Mouse (Mus musculus) neural tube, embryonic 12.5 days (tissue): ENCODE results near the gene Vwf. TPM values are rescaled to one million over a fixed set of nuclear protein-coding genes. Genes with fewer than 3 reads are reported as not detected.

Experiments
- ATAC-seq: fragments of 200-750 bp; cut with Nextera tagmentation; 2 replicates; pipeline ENCODE4 v1.8.0; 2017; ENCODE audit warnings: low read depth, mild to moderate bottlenecking, moderate TSS enrichment, moderate library complexity; ENCODE audit not compliant: low FRiP score
- H3K27ac ChIP-seq: fragments of 300-500 bp; sonication (generic); 2 replicates; pipeline ENCODE4 v1.5.1; 2016
- H3K27me3 ChIP-seq: fragments of 300-500 bp; sonication (generic); replicated peaks from 2 replicates; pipeline ENCODE4 v1.6.1; 2016; ENCODE audit warnings: mild to moderate bottlenecking
- H3K36me3 ChIP-seq: fragments of 300-500 bp; sonication (generic); 2 replicates; pipeline ENCODE4 v1.6.1; 2016; ENCODE audit warnings: mild to moderate bottlenecking
- H3K4me1 ChIP-seq: fragments of 300-500 bp; sonication (generic); 2 replicates; pipeline ENCODE4 v1.6.1; 2016
- H3K4me2 ChIP-seq: fragments of 300-500 bp; sonication (generic); replicated peaks from 2 replicates; pipeline ENCODE4 v1.6.1; 2016; ENCODE audit warnings: mild to moderate bottlenecking
- H3K4me3 ChIP-seq: fragments of 300-500 bp; sonication (generic); 2 replicates; pipeline ENCODE4 v1.5.1; 2016
- H3K9ac ChIP-seq: fragments of 300-500 bp; sonication (generic); 2 replicates; pipeline ENCODE4 v1.6.1; 2016; ENCODE audit warnings: mild to moderate bottlenecking
- H3K9me3 ChIP-seq: fragments of 300-500 bp; sonication (generic); 2 replicates; pipeline ENCODE4 v1.6.1; 2016; ENCODE audit warnings: mild to moderate bottlenecking
- WGBS: fragments of 180-500 bp; shearing (Covaris S2); methylation state at CpG from one replicate; pipeline ENCODE4 v1.1.7; 2016; 5-methylcytosine and 5-hydroxymethylcytosine counted together
- polyA plus RNA-seq: library from polyadenylated mRNA; unstranded; fragments of >200 nt; fragmentation: Nextera tagmentation; extraction: Ambion mirVana; gene quantifications from 2 replicates; pipeline ENCODE4 v1.2.1, GENCODE M21; 2016

Gene Vwf
- 10.1 and 12.3 TPM in 2 replicates for polyA plus RNA-seq

DNA sequence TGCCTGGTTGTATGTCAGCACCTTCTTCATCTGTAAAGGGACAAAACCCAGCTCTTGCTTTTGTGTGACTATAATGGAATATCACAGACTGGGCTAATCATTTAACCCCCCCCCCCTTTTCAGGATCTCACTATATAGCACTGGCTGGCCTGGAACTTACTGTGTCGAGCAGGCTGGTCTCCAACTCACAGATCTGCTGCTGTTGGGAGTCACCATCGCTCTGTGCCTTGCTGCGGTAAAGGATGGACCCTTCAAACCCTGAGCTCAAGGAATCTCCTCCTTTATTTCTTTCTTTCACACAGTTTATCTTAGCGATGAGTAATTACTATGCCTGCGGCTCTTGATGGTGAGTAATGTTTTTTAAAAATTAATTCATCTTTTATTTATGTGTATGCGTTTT, at the start of gene Vwf:
Gene Vwf, plus strand, starts transcription at position 301 of the 400 bp plus-strand sequence.
- no peak for ATAC-seq
- WGBS = 89% methylated on average over 6 of the region's 6 CpGs
- H3K4me3 ChIP-seq = no peak within 1 kb of the TSS

GRCm38 (mm10) chr6:125498062-125498461, 48.5 kb upstream of the Vwf start:
- WGBS = 33% methylated on average over 5 of the region's 5 CpGs
- H3K27me3 ChIP-seq = peaks cover 14% of the 10 kb centered on the region
- no peak for ATAC-seq
- H3K4me1 ChIP-seq = peaks cover 11% of the 10 kb centered on the region
- no peak overlapping the region for H3K9ac ChIP-seq
- H3K27ac ChIP-seq = no peak overlapping the region
- H3K9me3 ChIP-seq = no peaks in the 10 kb centered on the region
- no peak overlapping the region for H3K4me3 ChIP-seq
- no peak overlapping the region for H3K4me2 ChIP-seq
- H3K36me3 ChIP-seq = no peaks in the 10 kb centered on the region

More for the DNA sequence above, at the start of gene Vwf:
- Histone ChIP-seq H3K9ac (no peak within 1 kb of the TSS), H3K27me3 (peaks cover 5% of the 10 kb centered on the region; the same call in 1 of the 2 replicates), H3K9me3 (no peaks in the 10 kb centered on the region), H3K4me2 (no peak within 1 kb of the TSS), H3K27ac (no peak within 1 kb of the TSS), H3K4me1 (no peaks in the 10 kb centered on the region), H3K36me3 (no peaks in the 10 kb centered on the region)

DNA sequence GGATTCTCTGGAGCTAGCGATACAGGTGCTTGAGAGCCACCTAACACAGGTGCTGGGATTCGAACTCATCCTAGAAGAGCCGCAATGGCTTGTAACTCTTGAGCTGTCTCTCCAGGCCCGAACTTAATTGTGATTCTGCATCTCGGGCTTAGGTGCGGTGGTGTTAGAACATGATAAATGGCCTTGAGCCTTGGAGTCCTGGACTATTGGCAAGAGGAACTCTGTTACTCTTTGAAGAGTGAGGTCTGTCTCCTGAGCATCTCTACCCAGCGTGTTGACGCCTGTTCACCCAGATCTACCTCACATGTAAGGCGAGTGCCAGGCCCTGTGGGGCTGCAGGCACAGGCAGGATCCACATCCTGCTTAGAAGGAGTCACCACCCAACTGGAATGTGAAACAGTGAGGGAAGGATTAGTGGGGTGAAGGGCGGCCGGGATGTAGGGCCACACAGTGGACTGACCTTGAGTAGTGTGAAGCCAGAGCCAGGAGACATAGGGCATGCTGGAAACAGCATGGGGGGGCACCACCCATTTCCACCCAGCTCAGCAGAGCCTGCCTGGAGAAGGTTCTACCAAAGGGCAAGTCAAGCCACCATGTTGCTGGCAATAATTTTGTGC, 43.3 kb upstream of the Vwf start:
- no peak for ATAC-seq
- Histone ChIP-seq H3K4me2 (no peak overlapping the region), H3K4me3 (no peak overlapping the region), H3K27ac (no peak overlapping the region), H3K9me3 (no peaks in the 10 kb centered on the region), H3K27me3 (no peaks in the 10 kb centered on the region), H3K9ac (no peak overlapping the region), H3K4me1 (no peaks in the 10 kb centered on the region), H3K36me3 (no peaks in the 10 kb centered on the region)
- 90% methylated on average over 11 of the region's 11 CpGs for WGBS

DNA sequence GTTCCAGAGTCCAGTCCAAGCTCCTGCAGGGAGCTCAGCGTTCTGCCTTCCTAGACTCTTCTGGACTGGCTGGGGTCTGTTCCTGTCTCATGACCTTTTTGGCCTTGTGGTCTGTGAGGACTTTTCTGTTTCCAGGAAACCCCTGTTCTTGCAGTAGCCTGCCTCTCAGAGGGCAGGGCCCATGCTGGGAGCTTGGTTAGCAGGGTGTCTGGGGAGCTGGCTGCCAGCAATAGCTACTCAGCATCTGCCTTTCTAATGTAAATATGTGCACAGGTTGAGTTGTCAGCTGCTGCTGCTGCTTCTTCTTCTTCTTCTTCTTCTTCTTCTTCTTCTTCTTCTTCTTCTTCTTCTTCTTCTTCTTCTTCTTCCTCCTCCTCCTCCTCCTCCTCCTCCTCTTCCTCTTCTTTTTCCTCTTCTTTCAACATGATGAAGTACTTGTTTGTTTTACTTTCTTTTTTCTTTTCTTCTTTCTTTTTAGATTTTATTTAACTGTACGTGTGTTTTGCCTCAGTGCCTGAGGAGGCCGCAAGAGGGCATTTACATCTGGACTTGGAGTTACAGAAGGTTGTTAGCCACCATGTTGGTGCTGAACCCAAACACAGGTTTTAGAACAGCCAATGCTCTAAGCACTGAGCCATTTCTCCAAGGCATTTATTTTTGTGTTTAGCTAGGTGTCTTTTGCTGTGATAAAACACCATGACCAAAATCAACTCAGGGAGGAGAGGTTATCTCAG, 41.8 kb upstream of the Vwf start:
- ATAC-seq = no peak
- Histone ChIP-seq H3K36me3 (no peaks in the 10 kb centered on the region), H3K4me1 (no peaks in the 10 kb centered on the region), H3K4me3 (no peak overlapping the region), H3K4me2 (no peak overlapping the region), H3K27ac (no peak overlapping the region), H3K27me3 (no peaks in the 10 kb centered on the region), H3K9me3 (no peaks in the 10 kb centered on the region), H3K9ac (no peak overlapping the region)
- WGBS = 33% methylated on average over 3 of the region's 3 CpGs

GRCm38 (mm10) chr6:125506427-125506826, 40.1 kb upstream of the Vwf start:
- H3K27me3 ChIP-seq = no peaks in the 10 kb centered on the region
- no peaks in the 10 kb centered on the region for H3K36me3 ChIP-seq
- no peak for ATAC-seq
- no peak overlapping the region for H3K4me3 ChIP-seq
- H3K27ac ChIP-seq = no peak overlapping the region
- no peak overlapping the region for H3K4me2 ChIP-seq
- H3K9ac ChIP-seq = no peak overlapping the region
- H3K4me1 ChIP-seq = no peaks in the 10 kb centered on the region
- WGBS = 95% methylated on average over 4 of the region's 4 CpGs
- no peaks in the 10 kb centered on the region for H3K9me3 ChIP-seq

DNA sequence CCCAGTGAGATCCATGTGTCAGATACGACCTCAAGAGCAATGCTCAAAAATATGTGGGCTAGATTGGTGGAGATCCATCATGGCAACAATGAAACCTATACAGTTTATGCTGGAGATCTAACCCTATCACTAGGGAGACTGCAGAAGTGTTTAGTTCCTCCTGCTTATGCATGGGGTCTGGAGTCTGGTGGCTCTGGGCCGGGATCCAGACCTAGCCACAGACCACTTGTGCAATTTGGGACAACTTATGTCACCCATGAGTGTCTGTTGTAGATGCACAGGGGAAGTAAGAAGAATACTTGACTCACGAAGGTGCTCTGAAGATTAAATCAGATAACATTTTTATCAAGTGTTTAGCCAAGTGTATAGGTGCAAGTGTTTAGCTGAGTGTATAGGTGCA, 36.8 kb upstream of the Vwf start:
- no peaks in the 10 kb centered on the region; the same call in 1 of the 2 replicates for H3K4me1 ChIP-seq
- no peak overlapping the region for H3K27ac ChIP-seq
- no peak overlapping the region for H3K4me3 ChIP-seq
- H3K4me2 ChIP-seq = no peak overlapping the region
- no peak overlapping the region for H3K9ac ChIP-seq
- no peaks in the 10 kb centered on the region for H3K27me3 ChIP-seq
- no peaks in the 10 kb centered on the region for H3K9me3 ChIP-seq
- WGBS = 89% methylated on average over 3 of the region's 3 CpGs
- no peaks in the 10 kb centered on the region for H3K36me3 ChIP-seq
- no peak for ATAC-seq

DNA sequence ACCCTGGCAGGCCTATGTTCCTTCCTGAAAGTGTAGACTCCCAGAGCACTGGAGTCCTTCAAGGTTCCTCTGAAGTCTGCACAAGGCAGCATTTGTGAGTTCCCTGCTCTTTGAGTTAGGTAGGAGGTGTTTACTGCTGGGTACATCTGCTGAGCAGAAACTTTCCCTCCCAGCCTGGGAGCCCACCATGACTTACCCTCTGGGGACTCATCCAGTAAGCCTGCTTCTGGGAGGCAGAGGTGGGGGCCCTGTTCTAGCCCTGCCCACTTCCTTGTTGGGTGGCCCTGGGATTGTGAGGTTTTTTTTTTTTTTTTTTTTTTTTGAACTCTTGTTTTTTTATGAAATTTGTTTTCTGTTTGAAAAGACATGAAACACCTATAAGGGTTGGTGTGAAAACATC, 35.9 kb upstream of the Vwf start:
- Histone ChIP-seq H3K9ac (no peak overlapping the region), H3K27me3 (no peaks in the 10 kb centered on the region), H3K4me3 (no peak overlapping the region), H3K4me1 (no peaks in the 10 kb centered on the region; the same call in 1 of the 2 replicates), H3K27ac (no peak overlapping the region), H3K36me3 (no peaks in the 10 kb centered on the region), H3K4me2 (no peak overlapping the region), H3K9me3 (no peaks in the 10 kb centered on the region)
- ATAC-seq = no peak

DNA sequence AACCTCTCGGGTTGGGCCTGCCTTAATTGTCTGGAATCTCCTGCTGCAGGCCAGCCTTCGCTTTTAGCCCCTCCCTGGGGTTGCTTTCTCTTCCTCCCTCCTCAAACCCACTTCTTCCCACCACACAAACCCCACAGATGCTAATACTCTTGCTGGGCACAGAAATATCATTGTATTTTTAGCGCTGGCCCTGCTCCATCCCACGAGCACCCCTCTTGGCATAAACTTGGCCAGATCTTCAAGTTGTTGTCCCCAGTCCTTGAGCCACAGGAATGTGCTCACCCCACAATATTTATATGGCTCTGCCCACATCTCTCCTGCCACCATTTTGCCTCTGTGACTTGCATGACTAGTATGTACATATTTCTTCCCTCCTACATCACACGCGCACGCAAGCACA, 35.4 kb upstream of the Vwf start:
- H3K9ac ChIP-seq = no peak overlapping the region
- H3K27ac ChIP-seq = no peak overlapping the region
- H3K4me3 ChIP-seq = no peak overlapping the region
- no peak for ATAC-seq
- no peaks in the 10 kb centered on the region for H3K36me3 ChIP-seq
- no peaks in the 10 kb centered on the region for H3K9me3 ChIP-seq
- WGBS = 85% methylated on average over 7 of the region's 7 CpGs
- no peaks in the 10 kb centered on the region for H3K27me3 ChIP-seq
- no peak overlapping the region for H3K4me2 ChIP-seq
- no peaks in the 10 kb centered on the region; the same call in 1 of the 2 replicates for H3K4me1 ChIP-seq

- Histone ChIP-seq H3K4me2 (no peak overlapping the region), H3K9ac (no peak overlapping the region), H3K9me3 (no peaks in the 10 kb centered on the region), H3K27me3 (no peaks in the 10 kb centered on the region), H3K4me3 (no peak overlapping the region), H3K4me1 (no peaks in the 10 kb centered on the region; the same call in 1 of the 2 replicates), H3K27ac (no peak overlapping the region), H3K36me3 (no peaks in the 10 kb centered on the region)
- ATAC-seq = no peak
- WGBS = 71% methylated on average over 6 of the region's 6 CpGs
These were observed 33.5 kb upstream of the Vwf start for GRCm38 (mm10) chr6:125512950-125513596.

DNA sequence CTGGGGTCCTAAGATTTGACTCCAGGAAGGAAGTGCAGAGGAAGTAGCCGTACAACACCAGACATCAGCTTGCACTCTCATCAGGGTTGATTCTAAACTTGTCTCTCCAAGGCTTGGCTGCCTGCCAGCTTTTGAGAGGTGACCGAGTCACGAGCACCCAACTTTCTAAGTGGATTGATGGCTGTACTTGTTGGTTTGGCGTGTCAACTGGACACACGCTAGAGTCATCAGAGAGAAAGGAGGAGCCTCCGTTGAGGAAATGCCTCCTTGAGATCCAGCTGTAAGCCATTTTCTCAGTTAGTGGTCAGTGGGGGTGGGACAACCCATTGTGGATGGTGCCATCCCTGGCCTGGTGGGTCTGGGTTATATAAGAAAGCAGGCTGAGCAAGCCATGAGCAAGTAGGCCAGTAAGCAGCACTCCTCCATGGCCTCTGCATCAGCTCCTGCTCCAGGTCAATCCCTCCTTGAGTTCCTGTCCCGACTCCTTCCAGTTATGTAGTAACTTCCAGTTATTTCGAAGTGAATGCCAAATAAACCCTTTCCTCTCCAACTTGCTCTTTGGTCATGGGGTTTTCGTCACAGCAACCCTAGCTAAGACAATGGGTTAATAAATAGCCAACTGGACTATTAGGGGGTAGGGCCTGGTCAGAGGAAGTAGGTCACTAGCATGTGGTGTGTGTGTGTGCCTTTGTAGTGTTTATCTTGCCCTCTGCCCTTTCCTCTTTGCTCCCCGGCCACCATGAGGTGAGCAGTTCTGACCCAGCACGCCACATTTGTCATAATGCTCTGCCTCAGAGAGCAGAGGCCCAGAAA, 30.9 kb upstream of the Vwf start:
- no peak overlapping the region for H3K4me3 ChIP-seq
- H3K27ac ChIP-seq = no peak overlapping the region
- H3K36me3 ChIP-seq = no peaks in the 10 kb centered on the region
- H3K9me3 ChIP-seq = no peaks in the 10 kb centered on the region
- ATAC-seq = no peak
- WGBS = 73% methylated on average over 11 of the region's 11 CpGs
- no peaks in the 10 kb centered on the region; the same call in 1 of the 2 replicates for H3K4me1 ChIP-seq
- H3K27me3 ChIP-seq = no peaks in the 10 kb centered on the region
- no peak overlapping the region for H3K4me2 ChIP-seq
- no peak overlapping the region for H3K9ac ChIP-seq

DNA sequence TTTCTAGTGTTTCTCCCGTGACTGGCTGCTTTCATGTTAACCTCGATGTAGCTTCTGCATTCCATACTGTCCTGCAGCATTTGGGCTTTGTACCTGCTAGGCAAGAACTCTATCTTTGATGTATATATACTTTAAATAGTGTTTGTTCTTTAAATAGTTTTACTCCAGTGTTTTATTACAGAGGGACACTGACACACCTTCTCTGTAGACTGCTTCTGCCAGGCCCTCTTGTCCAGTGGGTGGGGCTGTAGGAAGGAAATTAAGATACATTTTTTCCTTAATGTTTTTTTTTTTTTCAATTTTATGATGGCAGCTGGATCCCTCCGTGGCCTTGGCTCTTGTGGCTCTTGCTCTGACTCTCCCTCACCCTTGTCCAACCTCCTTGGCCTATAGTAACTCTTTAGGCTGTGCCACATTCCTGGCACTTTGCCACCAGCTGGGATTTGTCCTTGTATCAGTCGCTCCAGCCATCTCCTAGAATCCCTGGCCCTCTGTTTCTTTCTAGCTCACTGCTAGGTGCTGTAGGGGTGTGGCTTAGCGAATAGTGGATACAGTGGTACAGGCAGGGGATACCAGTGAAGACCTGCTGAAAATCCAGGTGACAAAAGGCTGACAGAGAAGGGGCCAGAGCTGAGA, 24.9 kb upstream of the Vwf start:
- Histone ChIP-seq H3K9me3 (no peaks in the 10 kb centered on the region), H3K36me3 (no peaks in the 10 kb centered on the region), H3K4me1 (no peaks in the 10 kb centered on the region), H3K9ac (no peak overlapping the region), H3K27me3 (no peaks in the 10 kb centered on the region), H3K27ac (no peak overlapping the region), H3K4me2 (no peak overlapping the region), H3K4me3 (no peak overlapping the region)
- ATAC-seq = no peak
- 61% methylated on average over 5 of the region's 5 CpGs for WGBS
